Mouse (Mus musculus) ES-E14 (cell line): Measurements from ENCODE around the gene Fam151a.

Experiments used
- HCFC1 ChIP-seq: IDR thresholded peaks from 2 replicates; pipeline ENCODE4 v1.6.1; 2012; ENCODE audit warnings: low read length, inconsistent platforms, borderline replicate concordance; ENCODE audit not compliant: insufficient read depth
- ZC3H11A ChIP-seq: IDR thresholded peaks from 2 replicates; pipeline ENCODE4 v1.6.1; 2012; ENCODE audit warnings: low read depth, mild to moderate bottlenecking, inconsistent platforms, low read length, borderline replicate concordance

GRCm38 (mm10) chr4:106703956-106704355 lies 29.7 kb upstream of the Fam151a start:
- no peak for TF ChIP-seq HCFC1
- TF ChIP-seq ZC3H11A = no peak
